ENCODE assay signal across 16 mouse cellular contexts in genomic region chr11:75337246-75337645, GRCm38 (mm10). TPM values are rescaled to one million over a fixed set of nuclear protein-coding genes. Genes with fewer than 3 reads are reported as not detected.
A peak's percentile ranks its signal among the peaks of the same experiment; 100 is the strongest.
DNase-seq lines count a peak whose midpoint lies in the region; ATAC-seq and TF ChIP-seq lines count a peak whose summit lies in the region.
"Had no signal": no experiment of that assay in that cellular context is flagged by ENCODE, and none has a peak within 500 bp of the region (broad histone marks: within the 10 kb centered on the region; RNA-seq: fewer than 3 reads in every experiment).

No protein-coding gene starts in this region.

- H3K4me1 ChIP-seq in thymus, adult 2 months (replicated peaks; ENCODE audit: control insufficient read depth, insufficient read depth, low read length): peaks cover 19% of the 10 kb centered on the region
- H3K4me1 ChIP-seq in liver, postnatal 0 days (ENCODE audit: insufficient read depth): no peaks in the 10 kb centered on the region; the same call in none of the 2 replicates
- no peaks in the 10 kb centered on the region for H3K4me1 ChIP-seq in embryonic facial prominence, embryonic 10.5 days
- H3K4me1 ChIP-seq: limb, embryonic 12.5 days; stomach, embryonic 15.5 days had no signal

- peaks cover 42% of the 10 kb centered on the region for H3K36me3 ChIP-seq in thymus, adult 2 months (ENCODE audit: control insufficient read depth, insufficient read depth, low read length)
- peaks cover 55% of the 10 kb centered on the region for H3K36me3 ChIP-seq in liver, postnatal 0 days (replicated peaks; ENCODE audit: insufficient read depth, low read length)
- H3K36me3 ChIP-seq in embryonic facial prominence, embryonic 10.5 days (replicated peaks): peaks cover 97% of the 10 kb centered on the region

- ATAC-seq in liver, postnatal 0 days: peak; percentile 35; the same call in 1 of the 2 replicates
- ATAC-seq: forebrain, embryonic 16.5 days; intestine, postnatal 0 days had no signal

- no peak overlapping the region for H3K4me3 ChIP-seq in thymus, adult 2 months (ENCODE audit: control insufficient read depth, insufficient read depth, low read length)
- no peak overlapping the region for H3K4me3 ChIP-seq in liver, postnatal 0 days (ENCODE audit: low read depth, low read length)
- no peak overlapping the region for H3K4me3 ChIP-seq in embryonic facial prominence, embryonic 10.5 days
- H3K4me3 ChIP-seq: limb, embryonic 12.5 days; stomach, embryonic 15.5 days had no signal

- 72% methylated on average over 7 of the region's 7 CpGs for WGBS in thymus, adult 2 months
- WGBS in liver, postnatal 0 days (ENCODE audit: insufficient replicate concordance): 72% methylated on average over 7 of the region's 7 CpGs
- WGBS in embryonic facial prominence, embryonic 10.5 days: 94% methylated on average over 7 of the region's 7 CpGs

- TF ChIP-seq POLR2A in thymus, adult 2 months (IDR thresholded peaks at IDR 0.05; ENCODE audit: control insufficient read depth, extremely low read depth, insufficient read depth, low read length, poor library complexity): no peak

- H3K9me3 ChIP-seq in liver, postnatal 0 days (ENCODE audit: low read length): no peaks in the 10 kb centered on the region
- H3K9me3 ChIP-seq in embryonic facial prominence, embryonic 10.5 days: no peaks in the 10 kb centered on the region
- H3K9me3 ChIP-seq: limb, embryonic 12.5 days; stomach, embryonic 15.5 days had no signal

- no peak overlapping the region for H3K4me2 ChIP-seq in liver, postnatal 0 days (ENCODE audit: low read depth, low read length)
- H3K4me2 ChIP-seq: heart, embryonic 11.5 days; limb, embryonic 12.5 days; stomach, embryonic 15.5 days had no signal

- H3K27me3 ChIP-seq in thymus, adult 2 months (ENCODE audit: control insufficient read depth, insufficient read depth, low read length): no peaks in the 10 kb centered on the region
- H3K27me3 ChIP-seq in liver, postnatal 0 days (ENCODE audit: insufficient read depth, low read length): no peaks in the 10 kb centered on the region
- no peaks in the 10 kb centered on the region for H3K27me3 ChIP-seq in embryonic facial prominence, embryonic 10.5 days (replicated peaks; ENCODE audit: low read depth, poor library complexity, severe bottlenecking)
- H3K27me3 ChIP-seq: limb, embryonic 12.5 days; stomach, embryonic 15.5 days had no signal

- TF ChIP-seq CTCF in thymus, adult 2 months (IDR thresholded peaks at IDR 0.05; ENCODE audit: borderline replicate concordance, control insufficient read depth, extremely low read depth, insufficient read depth, low read length, poor library complexity): no peak
- no peak for TF ChIP-seq CTCF in liver, postnatal 0 days (IDR thresholded peaks at IDR 0.05; ENCODE audit: low read depth)

- no peak overlapping the region; the same call in 1 of the 2 replicates for H3K9ac ChIP-seq in liver, postnatal 0 days (replicated peaks)
- H3K9ac ChIP-seq: limb, embryonic 12.5 days; stomach, embryonic 15.5 days had no signal

- no peak for TF ChIP-seq EP300 in liver, postnatal 0 days (IDR thresholded peaks at IDR 0.05; ENCODE audit: low read depth)

- peak overlapping the region; percentile 83 for H3K27ac ChIP-seq in thymus, adult 2 months (ENCODE audit: control insufficient read depth, insufficient read depth, low read length)
- H3K27ac ChIP-seq in liver, postnatal 0 days (ENCODE audit: low read depth): no peak overlapping the region; the same call in 1 of the 2 replicates
- H3K27ac ChIP-seq in embryonic facial prominence, embryonic 10.5 days (replicated peaks): no peak overlapping the region
- H3K27ac ChIP-seq: limb, embryonic 12.5 days; stomach, embryonic 15.5 days had no signal

- DNase-seq in heart, adult 11 months: peak; percentile 78
- no peak for DNase-seq in heart, adult 8-10 months (ENCODE audit: low spot score)
- no peak for DNase-seq in thymus, adult 2 months
- no peak for DNase-seq in thymus, postnatal 0 days (ENCODE audit: low spot score)
- DNase-seq in liver, postnatal 0 days: no peak
- no peak for DNase-seq in cerebellum, adult 9-10 months
- DNase-seq in right cerebral cortex, postnatal 25 days: no peak
- DNase-seq in embryonic facial prominence, embryonic 10.5 days (ENCODE audit: low spot score): no peak
- DNase-seq: cerebellum, postnatal 10 days; gastrocnemius, postnatal 10 days; layer of hippocampus, postnatal 36 days had no signal

RNA-seq across cellular contexts. Expression of gene Rpa1, which starts 10.9 kb away (rescaled TPM):
- total RNA-seq in heart, adult 8-10 months (2022): 10 to 100 TPM; 62.6 to 69.4 (median 67.4) TPM
- 62.8 and 93.9 TPM in 2 replicates for polyA plus RNA-seq in thymus, adult 2 months (2012; rRNA removed)
- polyA plus RNA-seq in thymus, postnatal 0 days (2015; fragmentation: Nextera tagmentation; extraction: Ambion mirVana): 145 and 158 TPM in 2 replicates
- 43.5 and 49.3 TPM in 2 replicates for polyA plus RNA-seq in liver, postnatal 0 days (2015; fragmentation: Nextera tagmentation; extraction: Ambion mirVana)
- polyA plus RNA-seq in embryonic facial prominence, embryonic 10.5 days (2016; fragmentation: Nextera tagmentation; extraction: Ambion mirVana): 192 and 201 TPM in 2 replicates

RNA-seq across cellular contexts. Expression of gene Smyd4, which starts 11.0 kb away (rescaled TPM):
- 10 to 100 TPM in 1 of 4 experiments, 1 to 10 TPM in 3; 5.7 to 10.1 (median 8.3) TPM for total RNA-seq in heart, adult 8-10 months (2022)
- 5.6 and 7.8 TPM in 2 replicates for polyA plus RNA-seq in thymus, adult 2 months (2012; rRNA removed)
- polyA plus RNA-seq in thymus, postnatal 0 days (2015; fragmentation: Nextera tagmentation; extraction: Ambion mirVana): 6.2 and 9.5 TPM in 2 replicates
- polyA plus RNA-seq in liver, postnatal 0 days (2015; fragmentation: Nextera tagmentation; extraction: Ambion mirVana): 3.1 TPM in 2 replicates
- 18.2 TPM in 2 replicates for polyA plus RNA-seq in embryonic facial prominence, embryonic 10.5 days (2016; fragmentation: Nextera tagmentation; extraction: Ambion mirVana)
